27 mouse cellular contexts compared by ENCODE assay signal in genomic region chr8:111891983-111892382, GRCm38 (mm10). TPM values are rescaled to one million over a fixed set of nuclear protein-coding genes. Genes with fewer than 3 reads are reported as not detected.
DNase-seq lines count a peak whose midpoint lies in the region; ATAC-seq and TF ChIP-seq lines count a peak whose summit lies in the region.
"Had no signal": no experiment of that assay in that cellular context is flagged by ENCODE, and none has a peak within 500 bp of the region (broad histone marks: within the 10 kb centered on the region; RNA-seq: fewer than 3 reads in every experiment).

No protein-coding gene starts in this region.

- peak; percentile 59 for DNase-seq in lung, postnatal 0 days (ENCODE audit: low spot score)
- no peak for DNase-seq in lung, adult 2 months
- DNase-seq in R1 (ENCODE audit: low read depth, low spot score) (peak; percentile 98), MN1 (ENCODE audit: low spot score) (no peak)
- DNase-seq in yolk sac, embryonic 10.5 days (ENCODE audit: low spot score): peak; percentile 70
- DNase-seq in layer of hippocampus, postnatal 25 days (ENCODE audit: extremely low spot score in 1 of 2, low spot score in 1 of 2): no peak
- DNase-seq: adrenal gland, postnatal 25 days; cerebellum, adult 8-10 months; forebrain, postnatal 0 days; gastrocnemius, postnatal 14 days; heart, adult 18-20 months; heart, postnatal 14 days; kidney, adult 2 months; kidney, postnatal 10 days; left cerebral cortex, postnatal 4 days; liver; right cerebral cortex, postnatal 4 days; thymus, postnatal 36 days had no signal

- H3K4me1 ChIP-seq in lung, postnatal 0 days (ENCODE audit: insufficient read depth, low read depth, low read length): peaks cover 11% of the 10 kb centered on the region; the same call in 1 of the 2 replicates
- H3K4me1 ChIP-seq in lung, adult 2 months (ENCODE audit: control insufficient read depth, insufficient read depth, low read length): peaks cover 8% of the 10 kb centered on the region
- no peaks in the 10 kb centered on the region for H3K4me1 ChIP-seq in ES-Bruce4 (ENCODE audit: control insufficient read depth, insufficient read depth, low read length)

- no peak for TF ChIP-seq POLR2A in lung, adult 2 months (IDR thresholded peaks at IDR 0.05; ENCODE audit: borderline replicate concordance, extremely low read depth, low read depth, low read length)
- no peak for TF ChIP-seq POLR2A in ES-Bruce4 (IDR thresholded peaks at IDR 0.05; ENCODE audit: insufficient read depth, low read length)

- peak; percentile 11; the same call in 1 of the 2 replicates for TF ChIP-seq EP300 in lung, postnatal 0 days (IDR thresholded peaks at IDR 0.05)
- peak; percentile 85 for TF ChIP-seq EP300 in ES-Bruce4 (IDR thresholded peaks at IDR 0.05; ENCODE audit: insufficient read depth, low read depth, low read length)

- H3K9me3 ChIP-seq in lung, postnatal 0 days (ENCODE audit: low read length): no peaks in the 10 kb centered on the region
- H3K9me3 ChIP-seq in ES-Bruce4 (replicated peaks; ENCODE audit: control insufficient read depth, insufficient read depth, low read length, poor library complexity, severe bottlenecking): no peaks in the 10 kb centered on the region
- H3K9me3 ChIP-seq: heart, embryonic 13.5 days; liver, embryonic 15.5 days; midbrain, embryonic 13.5 days; stomach, embryonic 15.5 days had no signal

- 3% methylated on average over 8 of the region's 8 CpGs for WGBS in lung, postnatal 0 days
- WGBS in lung, adult 2 months: 3% methylated on average over 8 of the region's 8 CpGs

- H3K4me2 ChIP-seq in lung, postnatal 0 days (replicated peaks; ENCODE audit: low read depth, low read length): no peak overlapping the region
- H3K4me2 ChIP-seq: embryonic facial prominence, embryonic 12.5 days; heart, embryonic 13.5 days; liver, embryonic 15.5 days; midbrain, embryonic 13.5 days; stomach, embryonic 15.5 days had no signal

- peak; percentile 16; the same call in 1 of the 2 replicates for ATAC-seq in lung, postnatal 0 days
- ATAC-seq: forebrain, postnatal 0 days; hindbrain, postnatal 0 days; midbrain, embryonic 13.5 days had no signal

- H3K4me3 ChIP-seq in lung, postnatal 0 days (ENCODE audit: low read depth, low read length): no peak overlapping the region
- no peak overlapping the region for H3K4me3 ChIP-seq in lung, adult 2 months (replicated peaks; ENCODE audit: extremely low read depth, low read depth, low read length)
- no peak overlapping the region for H3K4me3 ChIP-seq in ES-Bruce4 (ENCODE audit: low read depth, low read length)
- H3K4me3 ChIP-seq: embryonic facial prominence, embryonic 12.5 days; heart, embryonic 13.5 days; liver, embryonic 15.5 days; midbrain, embryonic 13.5 days; stomach, embryonic 15.5 days had no signal

- TF ChIP-seq CTCF in lung, postnatal 0 days (IDR thresholded peaks at IDR 0.05): no peak
- TF ChIP-seq CTCF in lung, adult 2 months (IDR thresholded peaks at IDR 0.05; ENCODE audit: insufficient read depth, low read length): no peak
- no peak for TF ChIP-seq CTCF in ES-Bruce4 (IDR thresholded peaks at IDR 0.05; ENCODE audit: low read depth, low read length)

- H3K27ac ChIP-seq in lung, postnatal 0 days (ENCODE audit: low read length): peak overlapping the region; percentile 57
- H3K27ac ChIP-seq in ES-Bruce4 (ENCODE audit: insufficient read depth, low read length): peak overlapping the region; percentile 26
- H3K27ac ChIP-seq: embryonic facial prominence, embryonic 12.5 days; heart, embryonic 13.5 days; hindbrain, postnatal 0 days; liver, embryonic 15.5 days; macrophage; midbrain, embryonic 13.5 days; stomach, embryonic 15.5 days had no signal

- H3K9ac ChIP-seq in lung, postnatal 0 days (replicated peaks; ENCODE audit: low read depth): no peak overlapping the region
- no peak overlapping the region for H3K9ac ChIP-seq in ES-Bruce4 (ENCODE audit: low read depth, poor library complexity, severe bottlenecking)
- H3K9ac ChIP-seq: embryonic facial prominence, embryonic 12.5 days; forebrain, postnatal 0 days; heart, embryonic 13.5 days; liver, embryonic 15.5 days; midbrain, embryonic 13.5 days; stomach, embryonic 15.5 days had no signal

- peaks cover 14% of the 10 kb centered on the region for H3K27me3 ChIP-seq in lung, postnatal 0 days (replicated peaks; ENCODE audit: insufficient read depth, low read length)
- H3K27me3 ChIP-seq in ES-Bruce4 (ENCODE audit: control insufficient read depth, insufficient read depth, low read length, poor library complexity, severe bottlenecking): no peaks in the 10 kb centered on the region

- H3K36me3 ChIP-seq in lung, postnatal 0 days (ENCODE audit: insufficient read depth, low read length): no peaks in the 10 kb centered on the region
- no peaks in the 10 kb centered on the region for H3K36me3 ChIP-seq in ES-Bruce4 (ENCODE audit: control insufficient read depth, insufficient read depth, low read length, poor library complexity, severe bottlenecking)
- H3K36me3 ChIP-seq: embryonic facial prominence, embryonic 12.5 days; heart, embryonic 13.5 days; liver, embryonic 15.5 days; midbrain, embryonic 13.5 days; stomach, embryonic 15.5 days had no signal

RNA-seq across cellular contexts. Expression of gene Tmem170, which starts 15.4 kb away (rescaled TPM):
- polyA plus RNA-seq in lung, postnatal 0 days (2015; fragmentation: Nextera tagmentation; extraction: Ambion mirVana): 10.5 and 11.3 TPM in 2 replicates
- 4.0 and 5.0 TPM in 2 replicates for polyA plus RNA-seq in lung, adult 2 months (2012; rRNA removed)
- polyA plus RNA-seq in ES-Bruce4 (2011; ENCODE audit: insufficient read depth, insufficient read length, low read depth, missing spikeins): 30.4 and 31.2 TPM in 2 replicates
- 1 to 10 TPM; 4.1 to 4.3 TPM for total RNA-seq in layer of hippocampus, postnatal 25 days (2021)

RNA-seq across cellular contexts. Expression of gene Chst5, which starts 18.3 kb away (rescaled TPM):
- polyA plus RNA-seq in lung, postnatal 0 days (2015; fragmentation: Nextera tagmentation; extraction: Ambion mirVana): 5.3 and 6.3 TPM in 2 replicates
- polyA plus RNA-seq in lung, adult 2 months (2012; rRNA removed): 7.1 and 7.6 TPM in 2 replicates
- 0.81 and 1.5 TPM in 2 replicates for polyA plus RNA-seq in ES-Bruce4 (2011; ENCODE audit: insufficient read depth, insufficient read length, low read depth, missing spikeins)
- under 1 TPM; 0.70 to 0.71 TPM for total RNA-seq in layer of hippocampus, postnatal 25 days (2021)
- total RNA-seq: adrenal gland, postnatal 25 days; heart, adult 18-20 months; heart, postnatal 14 days; MEL had no signal
- polyA plus RNA-seq: macrophage had no signal

RNA-seq across cellular contexts. Expression of gene Cfdp1, which starts 37.9 kb away (rescaled TPM):
- polyA plus RNA-seq in lung, postnatal 0 days (2015; fragmentation: Nextera tagmentation; extraction: Ambion mirVana): 93.9 and 102 TPM in 2 replicates
- 3.6 and 7.9 TPM in 2 replicates for polyA plus RNA-seq in lung, adult 2 months (2012; rRNA removed)
- polyA plus RNA-seq in ES-Bruce4 (2011; ENCODE audit: insufficient read depth, insufficient read length, low read depth, missing spikeins): 261 and 265 TPM in 2 replicates
- 10 to 100 TPM; 77.6 to 81.2 TPM for total RNA-seq in layer of hippocampus, postnatal 25 days (2021)

RNA-seq across cellular contexts. Expression of gene Tmem231, which starts 41.7 kb away (rescaled TPM):
- 5.6 and 5.9 TPM in 2 replicates for polyA plus RNA-seq in lung, postnatal 0 days (2015; fragmentation: Nextera tagmentation; extraction: Ambion mirVana)
- 8.0 and 8.2 TPM in 2 replicates for polyA plus RNA-seq in lung, adult 2 months (2012; rRNA removed)
- 16.8 and 18.2 TPM in 2 replicates for polyA plus RNA-seq in ES-Bruce4 (2011; ENCODE audit: insufficient read depth, insufficient read length, low read depth, missing spikeins)
- total RNA-seq in layer of hippocampus, postnatal 25 days (2021): 10 to 100 TPM; 11.2 to 11.5 TPM

RNA-seq across cellular contexts. Expression of gene Gabarapl2, which starts 48.5 kb away (rescaled TPM):
- polyA plus RNA-seq in lung, postnatal 0 days (2015; fragmentation: Nextera tagmentation; extraction: Ambion mirVana): 287 and 320 TPM in 2 replicates
- 26.2 and 58.2 TPM in 2 replicates for polyA plus RNA-seq in lung, adult 2 months (2012; rRNA removed)
- 64.2 and 66.4 TPM in 2 replicates for polyA plus RNA-seq in ES-Bruce4 (2011; ENCODE audit: insufficient read depth, insufficient read length, low read depth, missing spikeins)
- total RNA-seq in layer of hippocampus, postnatal 25 days (2021): 100 to 1,000 TPM; 196 to 239 TPM

Comparison
In these comparisons a context has a peak if more than half of its experiments do, and no peak if none do; other contexts are left out.
1. DNase-seq: peak in lung, postnatal 0 days (single experiment), R1 (single experiment) and yolk sac, embryonic 10.5 days (single experiment); none in lung, adult 2 months (single experiment), layer of hippocampus, postnatal 25 days (0 of 2) and MN1 (single experiment).
2. RNA of gene Cfdp1, which starts 37.9 kb away (polyA plus RNA-seq): 261 to 265 TPM in ES-Bruce4 and 93.9 to 102 TPM in lung, postnatal 0 days; 3.6 to 7.9 TPM in lung, adult 2 months; every median in the first group is over 10 times any median in the second.